Mouse (Mus musculus) heart, postnatal 36 days (tissue): Measurements from ENCODE around the gene Fam166a. TPM values are rescaled to one million over a fixed set of nuclear protein-coding genes. Genes with fewer than 3 reads are reported as not detected.
A peak's percentile ranks its signal among the peaks of the same experiment; 100 is the strongest.
"Not testable (repeated sequence)": the region's sequence is repeated elsewhere in the genome, so short reads cannot be mapped to it uniquely, and the experiment has no call there.

ENCODE experiments used
- DNase-seq, 2 experiments: peaks; one replicate each; pipeline ENCODE4 v3.0.0; 2021 to 2022
- intact Hi-C: fragments of 180-260 bp; cut with DNase I; formaldehyde crosslinking; loops from one replicate; pipeline ENCODE4 v1.15.1; 2025
- total RNA-seq, 2 experiments: library from RNA; stranded (reverse); gene quantifications; 2 replicates each; pipeline ENCODE4 v1.2.3; 2021

Fam166a gene
- total RNA-seq, 2 experiments from 2014 or later = not detected

DNA sequence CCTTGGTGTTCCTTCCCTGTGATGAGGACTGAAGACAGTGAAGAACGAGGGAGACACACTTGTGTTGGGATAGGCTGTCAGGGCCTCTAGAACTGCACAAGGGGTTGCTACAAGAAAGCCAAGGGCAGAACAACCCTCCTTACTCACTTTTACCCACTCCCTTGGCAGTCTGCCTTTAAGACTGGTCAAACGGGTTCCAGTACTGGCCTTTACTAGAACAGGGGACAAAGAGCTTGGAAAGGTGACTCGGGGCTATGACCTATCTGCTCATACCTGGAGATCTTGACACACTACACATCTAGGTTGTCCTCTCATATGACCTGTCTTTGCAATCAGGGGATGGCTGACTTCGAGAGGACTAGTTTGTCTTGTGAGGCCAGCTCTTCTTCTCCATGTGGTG, 19.0 kb downstream of the Fam166a start:
- DNase-seq = no peak
- intact Hi-C loops = no loop called here

- intact Hi-C loops = no loop called here
- no peak for DNase-seq
Observed at GRCm38 (mm10) chr2:25238106-25238505, 19.6 kb downstream of the Fam166a start.

DNA sequence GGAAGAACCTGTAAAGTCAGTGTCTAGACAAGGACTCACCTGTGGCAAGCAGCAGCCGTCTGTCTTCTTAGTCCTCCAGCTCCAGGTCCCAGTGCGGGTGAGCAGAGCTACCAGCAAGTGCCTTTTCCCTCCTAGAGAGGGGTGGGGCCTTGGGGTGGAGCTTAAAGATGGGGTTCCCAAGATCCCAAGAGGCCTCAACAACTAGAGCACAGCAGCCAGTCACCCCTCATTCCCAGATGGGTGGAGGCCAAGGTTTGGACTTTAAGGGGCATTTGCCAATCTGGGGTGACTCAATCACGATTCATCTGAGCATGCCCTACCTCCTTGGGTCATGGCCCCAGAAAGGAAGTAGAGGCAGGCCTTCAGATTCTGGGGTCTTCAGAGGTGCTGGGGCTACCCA, 21.2 kb downstream of the Fam166a start:
- no peak for DNase-seq
- intact Hi-C loops = no loop called here

GRCm38 (mm10) chr2:25240310-25240709, 21.8 kb downstream of the Fam166a start:
- DNase-seq = no peak
- intact Hi-C loops = no loop called here

- intact Hi-C loops = no loop called here
- DNase-seq = peak in 1 of 2 experiments; percentile 56
Observed at GRCm38 (mm10) chr2:25240723-25241437, 22.3 kb downstream of the Fam166a start.

DNA sequence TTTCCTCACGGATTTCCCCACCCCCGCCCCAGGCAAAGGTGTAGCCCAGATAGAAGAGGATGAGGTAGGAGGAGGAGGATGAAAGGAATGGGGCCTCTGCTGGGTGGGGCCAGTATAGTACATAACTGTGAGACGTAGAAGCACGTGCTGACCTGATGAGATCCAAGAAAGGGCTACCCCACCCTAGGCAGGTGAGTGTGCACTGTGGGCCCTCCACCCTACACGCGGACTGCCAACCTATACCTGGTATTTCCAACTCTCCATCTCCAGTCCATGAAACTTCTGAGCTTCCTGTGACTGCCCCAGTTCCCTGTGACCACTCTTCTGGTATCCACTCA, 22.9 kb downstream of the Fam166a start:
- intact Hi-C loops = no loop called here

DNA sequence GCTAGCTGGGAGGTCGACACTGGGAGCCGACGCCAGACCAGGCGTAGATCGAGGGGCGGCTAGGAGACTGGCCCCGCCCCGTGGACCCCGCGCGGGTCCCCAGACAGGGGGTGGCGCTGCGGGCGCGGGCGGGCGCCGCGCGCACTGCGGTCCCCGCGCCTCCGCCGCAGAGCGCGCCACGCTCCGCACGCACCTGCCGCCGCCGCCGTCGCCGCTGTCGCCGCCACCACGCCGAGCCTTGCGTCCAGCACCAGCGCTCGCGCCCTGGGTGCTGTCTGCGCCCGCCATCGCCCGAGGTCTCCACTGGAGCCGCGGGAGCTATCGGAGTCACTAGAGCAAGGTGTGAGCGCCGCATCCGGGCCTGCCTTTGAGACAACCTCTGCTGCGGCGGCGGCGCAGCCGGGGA, 23.6 kb downstream of the Fam166a start, which contains the start of the genes Rnf208 and Cysrt1:
Rnf208 (plus strand) TSS at position 155 of the 406 bp plus-strand sequence.
Cysrt1 (minus strand) TSS at position 352 of the 406 bp plus-strand sequence.
- intact Hi-C loops = no loop called here
- no peak for DNase-seq

More for the DNA sequence above, 22.9 kb downstream of the Fam166a start:
- DNase-seq = no peak

DNA sequence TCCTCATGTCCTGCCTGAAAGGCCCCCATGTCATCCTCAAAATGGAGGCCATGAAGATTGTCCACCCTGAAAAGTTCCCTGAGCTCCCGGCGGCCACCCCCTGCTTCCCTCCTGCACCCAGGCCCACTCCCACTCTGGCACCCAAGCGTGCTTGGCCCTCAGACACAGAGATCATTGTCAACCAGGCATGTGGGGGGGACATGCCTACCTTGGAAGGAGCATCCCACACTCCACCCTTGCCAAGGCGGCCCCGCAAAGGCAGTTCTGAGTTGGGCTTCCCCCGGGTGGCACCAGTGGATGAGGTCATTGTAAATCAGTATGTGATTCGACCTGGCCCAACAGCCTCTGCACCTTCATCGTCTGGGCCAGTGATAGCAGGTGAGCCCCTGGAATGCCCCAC, 24.8 kb downstream of the Fam166a start:
- no peak for DNase-seq
- intact Hi-C loops = no loop called here

DNA sequence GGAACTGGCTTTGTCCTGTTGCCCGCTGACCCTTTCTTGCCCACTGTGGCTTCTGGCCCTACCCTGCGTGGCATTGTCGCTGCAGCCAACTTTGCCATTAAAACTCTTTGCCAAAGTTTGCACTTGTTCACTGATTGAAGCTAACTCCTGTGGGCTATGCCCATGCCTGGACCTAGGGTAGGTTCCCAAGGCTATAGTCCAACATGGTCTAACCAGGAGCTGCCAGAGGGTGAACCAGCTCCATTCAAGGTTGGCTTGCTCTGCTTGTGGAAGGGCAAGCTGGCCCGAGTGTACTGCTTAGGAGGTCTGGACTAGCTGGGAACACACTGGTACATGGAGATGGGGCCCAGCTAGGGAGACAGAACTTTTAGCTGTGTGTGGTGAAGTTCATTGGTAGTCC, 25.6 kb downstream of the Fam166a start:
- intact Hi-C loops = no loop called here
- DNase-seq = no peak

DNA sequence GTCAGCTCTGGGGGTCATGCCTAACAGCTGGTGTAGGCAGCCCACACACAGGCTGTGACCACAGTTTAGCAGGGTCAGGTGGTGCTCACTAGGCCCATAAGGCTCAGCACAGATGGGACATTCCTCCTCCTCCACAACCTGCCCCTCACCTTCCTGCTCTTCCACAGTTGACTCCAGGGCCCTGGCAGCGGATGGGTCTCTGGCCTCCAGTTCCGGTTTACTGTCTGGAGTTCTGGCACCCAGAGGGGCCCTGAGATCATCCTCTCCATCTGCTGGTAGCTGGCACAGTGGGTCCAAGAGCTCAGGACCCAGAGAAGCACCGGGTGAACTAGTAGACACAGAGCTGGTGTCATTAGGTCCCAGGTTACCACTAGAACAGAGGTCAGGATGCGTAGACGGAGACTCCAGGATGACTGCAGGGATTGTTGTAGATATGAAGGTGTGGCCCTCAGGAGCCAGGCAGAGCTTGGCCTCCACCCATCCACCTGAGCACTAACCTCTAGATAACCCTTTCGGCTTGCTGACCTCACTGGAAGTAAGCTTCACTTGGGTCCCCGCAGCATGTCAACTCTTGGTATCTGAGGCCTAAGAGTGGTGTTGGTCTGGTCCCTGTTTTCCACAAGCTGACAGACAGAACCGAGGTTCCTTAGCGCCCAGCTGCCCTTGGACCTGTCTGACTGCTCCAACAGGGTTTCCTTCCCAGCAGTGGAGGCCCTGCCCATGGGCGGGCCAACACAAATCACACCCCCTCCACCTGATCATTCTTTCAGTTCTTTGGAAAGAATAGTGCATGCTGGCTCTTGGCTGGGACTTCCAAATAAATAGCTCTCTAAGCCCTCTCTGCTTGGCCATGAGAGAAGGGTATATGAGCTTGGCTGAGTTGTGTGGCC, 27.9 kb downstream of the Fam166a start, which contains the start of gene AL732309.1:
AL732309.1 (minus strand) TSS at position 681 of the 890 bp plus-strand sequence.
- no peak for DNase-seq
- intact Hi-C loops = no loop called here

- intact Hi-C loops = no loop called here
Observed at GRCm38 (mm10) chr2:25252331-25252730, 33.8 kb downstream of the Fam166a start.

GRCm38 (mm10) chr2:25255284-25255779, 36.8 kb downstream of the Fam166a start, which contains the start of gene Tmem203:
Tmem203 (plus strand) TSS chr2:25255439.
- intact Hi-C loops = loop anchor here (1.0 to 2.0 kb wide), 4 partner anchors 17 to 77 kb away; partner anchors contain the start of genes Anapc2, Man1b1 and Ssna1
- DNase-seq = peak; percentile 90

More at GRCm38 (mm10) chr2:25252331-25252730, 33.8 kb downstream of the Fam166a start:
- DNase-seq = no peak

DNA sequence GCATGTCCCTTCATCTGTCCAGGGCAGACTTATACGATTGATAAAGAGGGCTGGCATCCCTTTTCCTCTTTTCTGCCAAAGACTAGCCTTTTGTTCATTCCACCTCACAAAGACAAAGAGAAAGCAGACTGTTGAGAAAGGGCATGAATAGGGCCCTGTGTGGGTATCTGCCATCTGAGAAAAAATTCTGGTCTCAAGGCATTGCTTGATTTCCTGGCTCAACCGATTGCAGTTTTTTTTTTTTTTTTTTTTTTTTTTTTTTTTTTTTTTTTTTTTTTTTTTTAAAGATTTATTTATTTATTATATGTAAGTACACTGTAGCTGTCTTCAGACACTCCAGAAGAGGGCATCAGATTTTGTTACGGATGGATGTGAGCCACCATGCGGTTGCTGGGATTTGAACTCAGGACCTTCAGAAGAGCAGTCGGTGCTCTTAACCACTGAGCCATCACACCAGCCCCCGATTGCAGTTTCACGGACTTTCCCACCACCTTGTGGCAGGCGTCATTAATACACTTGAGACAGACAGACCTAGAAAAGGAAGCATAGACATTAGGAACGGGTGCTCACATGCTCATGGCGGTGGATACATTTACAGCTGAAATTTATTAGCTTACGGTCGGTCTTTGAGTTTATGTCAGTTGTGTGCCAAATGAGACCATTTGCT, 38.0 kb downstream of the Fam166a start:
- peak in 1 of 2 experiments; percentile 39 for DNase-seq
- intact Hi-C loops = not testable (repeated sequence)

DNA sequence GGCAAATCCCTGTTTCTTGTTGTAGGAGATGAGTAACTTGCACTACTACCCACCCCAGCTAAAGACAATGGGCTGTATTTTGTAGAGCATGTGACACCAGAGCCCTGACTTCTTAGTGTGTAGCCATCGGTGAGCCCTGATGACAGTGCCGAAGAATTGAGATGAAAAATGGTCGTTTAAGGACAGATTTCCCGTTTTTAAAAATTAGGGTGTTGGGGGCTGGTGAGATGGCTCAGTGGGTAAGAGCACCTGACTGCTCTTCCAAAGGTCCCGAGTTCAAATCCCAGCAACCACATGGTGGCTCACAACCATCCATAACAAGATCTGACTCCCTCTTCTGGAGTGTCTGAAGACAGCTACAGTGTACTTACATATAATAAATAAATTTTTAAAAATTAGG, 38.7 kb downstream of the Fam166a start:
- intact Hi-C loops, DNase-seq: not testable (repeated sequence)

- intact Hi-C loops = loop anchor here (2.0 kb wide), 1 partner anchor 34 kb away; no protein-coding TSS in a partner anchor
- no peak for DNase-seq
Observed at GRCm38 (mm10) chr2:25258887-25259286, 40.3 kb downstream of the Fam166a start.

GRCm38 (mm10) chr2:25261870-25262269, 43.3 kb downstream of the Fam166a start:
- intact Hi-C loops = no loop called here

DNA sequence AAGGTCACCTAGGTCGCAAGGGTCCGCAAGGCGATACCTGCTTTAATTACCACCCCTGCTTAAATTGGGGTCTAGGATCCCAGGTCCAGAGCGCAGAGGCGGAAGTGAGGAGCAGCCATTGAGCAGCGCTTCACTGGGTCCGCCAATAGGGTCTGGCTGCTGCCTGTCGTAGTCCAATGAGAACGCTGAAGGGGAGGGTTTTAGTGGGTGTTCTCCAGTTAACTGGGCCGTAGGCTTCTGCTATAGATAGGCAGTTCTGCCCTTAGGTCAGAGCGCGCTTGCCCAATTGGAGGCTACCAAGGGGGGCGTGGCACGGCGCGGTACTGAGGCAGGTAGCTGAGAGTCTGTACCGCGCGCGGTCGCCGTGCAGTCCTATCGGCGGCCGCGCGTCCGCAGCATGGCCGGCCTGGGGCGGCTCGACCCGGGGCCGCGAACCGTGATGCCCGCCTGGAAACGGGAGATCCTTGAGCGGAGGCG, 43.8 kb downstream of the Fam166a start, which contains the start of gene Tprn:
Tprn (plus strand) TSS at position 328 of the 477 bp plus-strand sequence.
- DNase-seq = peak; percentile 88 to 91
- intact Hi-C loops = no loop called here

More at GRCm38 (mm10) chr2:25261870-25262269, 43.3 kb downstream of the Fam166a start:
- no peak for DNase-seq

DNA sequence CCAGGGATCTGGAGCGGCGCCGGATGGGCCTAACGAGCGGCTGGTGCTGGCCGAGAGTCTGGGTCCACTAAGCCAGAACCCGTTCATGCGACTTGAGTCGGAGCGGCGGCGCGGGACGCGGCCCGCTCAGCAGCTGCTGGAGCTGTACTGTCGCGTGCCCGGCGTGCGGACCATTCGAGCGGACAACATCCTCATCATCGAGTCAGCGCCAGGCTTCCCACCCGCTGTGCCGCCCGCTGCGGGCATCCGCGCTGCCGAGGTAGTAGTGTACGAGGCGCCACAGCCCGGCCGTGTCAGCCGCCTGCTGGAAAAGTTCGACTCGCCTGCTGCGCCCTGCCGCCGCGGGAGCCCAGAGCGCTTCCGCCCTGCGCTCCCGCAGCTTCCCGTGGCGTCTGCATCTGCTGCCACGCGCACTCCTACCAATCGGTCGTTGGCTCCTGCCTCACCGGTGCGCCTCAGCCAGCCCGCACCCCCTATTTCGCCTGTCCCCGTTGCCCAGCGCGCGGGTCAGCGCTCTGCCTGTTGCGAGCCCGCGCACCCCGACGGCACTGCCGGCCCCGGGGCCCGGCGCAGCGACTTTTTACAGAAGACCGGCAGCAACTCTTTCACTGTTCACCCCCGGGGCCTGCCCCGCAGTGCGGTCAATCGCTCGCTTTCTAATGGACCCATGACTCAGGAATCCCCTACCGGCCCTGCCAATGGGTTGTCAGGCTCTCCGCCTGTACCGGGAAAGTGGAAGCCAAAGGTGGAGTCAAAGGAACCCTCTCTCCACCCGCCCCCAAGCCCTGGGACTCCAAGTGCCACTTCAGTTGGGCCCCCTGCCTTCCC, 44.5 kb downstream of the Fam166a start:
- peak in 1 of 2 experiments; percentile 44 for DNase-seq
- intact Hi-C loops = no loop called here

DNA sequence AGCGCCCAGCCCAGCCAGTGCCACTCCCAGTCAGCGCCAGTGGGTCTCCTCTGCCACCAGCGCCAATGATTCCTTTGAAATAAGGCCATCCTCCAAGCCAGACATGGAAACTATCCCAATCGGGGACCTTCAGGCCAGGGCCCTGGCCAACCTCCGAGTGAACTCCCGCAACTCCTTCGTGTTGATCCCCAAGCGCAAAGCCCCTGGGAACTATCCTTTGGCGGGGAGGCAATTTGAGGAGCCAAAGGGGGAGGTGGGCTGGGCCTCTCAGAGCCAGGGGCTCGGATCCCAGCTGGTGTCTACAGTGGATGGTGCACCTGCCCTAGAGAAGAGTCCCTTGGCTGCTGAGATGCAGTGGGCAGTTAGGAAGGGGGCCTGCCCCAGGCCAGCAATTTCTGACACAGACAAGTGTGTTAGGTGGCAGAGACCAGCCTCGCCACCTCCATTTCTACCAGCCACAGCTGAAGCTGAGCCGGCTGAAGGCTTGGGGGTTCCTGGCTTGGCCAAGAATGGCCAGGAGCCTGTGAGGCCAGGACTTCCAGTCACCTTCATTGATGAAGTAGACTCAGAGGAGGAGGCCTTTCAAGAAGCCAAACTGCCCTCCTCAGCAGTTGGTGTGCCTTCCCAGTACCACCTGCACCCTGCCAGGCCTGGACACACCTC, 45.2 kb downstream of the Fam166a start:
- DNase-seq = no peak
- intact Hi-C loops = no loop called here
